Mouse (Mus musculus) cerebellum, adult 18-20 months (tissue): Measurements from ENCODE around the gene Sdf2.

Experiments
- DNase-seq, 2 experiments: peaks; one replicate each; pipeline ENCODE4 v3.0.0; 2021

Sdf2 gene

GRCm38 (mm10) chr11:78245627-78246317 is at the start of gene Sdf2, which contains the start of gene Supt6:
TSS of gene Sdf2 (plus strand) at chr11:78245746.
TSS of gene Supt6 (minus strand) at chr11:78245987.
- DNase-seq, result peak; percentile 83 to 88

DNA sequence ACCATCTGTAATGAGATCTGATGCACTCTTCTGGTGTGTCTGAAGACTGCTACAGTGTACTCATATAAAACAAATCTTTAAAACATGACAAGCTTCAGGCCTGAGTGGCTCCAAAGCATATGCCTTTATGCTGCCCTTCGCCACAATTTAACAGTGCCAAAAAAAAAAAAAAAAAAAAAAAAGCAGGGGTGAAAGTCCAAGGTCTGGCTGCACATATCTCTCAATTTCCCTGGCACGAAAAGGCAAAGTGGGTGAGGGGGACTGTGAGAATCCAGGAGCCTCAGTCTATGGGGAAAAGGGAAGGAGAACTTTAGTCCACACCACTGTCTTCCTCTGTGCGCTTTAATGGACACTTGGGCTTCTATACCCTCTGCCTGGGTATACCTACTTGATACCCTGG is 43.2 kb upstream of the Sdf2 start:
- DNase-seq, result no peak

- DNase-seq, result no peak
These were observed 41.3 kb upstream of the Sdf2 start for GRCm38 (mm10) chr11:78204287-78204686.

DNA sequence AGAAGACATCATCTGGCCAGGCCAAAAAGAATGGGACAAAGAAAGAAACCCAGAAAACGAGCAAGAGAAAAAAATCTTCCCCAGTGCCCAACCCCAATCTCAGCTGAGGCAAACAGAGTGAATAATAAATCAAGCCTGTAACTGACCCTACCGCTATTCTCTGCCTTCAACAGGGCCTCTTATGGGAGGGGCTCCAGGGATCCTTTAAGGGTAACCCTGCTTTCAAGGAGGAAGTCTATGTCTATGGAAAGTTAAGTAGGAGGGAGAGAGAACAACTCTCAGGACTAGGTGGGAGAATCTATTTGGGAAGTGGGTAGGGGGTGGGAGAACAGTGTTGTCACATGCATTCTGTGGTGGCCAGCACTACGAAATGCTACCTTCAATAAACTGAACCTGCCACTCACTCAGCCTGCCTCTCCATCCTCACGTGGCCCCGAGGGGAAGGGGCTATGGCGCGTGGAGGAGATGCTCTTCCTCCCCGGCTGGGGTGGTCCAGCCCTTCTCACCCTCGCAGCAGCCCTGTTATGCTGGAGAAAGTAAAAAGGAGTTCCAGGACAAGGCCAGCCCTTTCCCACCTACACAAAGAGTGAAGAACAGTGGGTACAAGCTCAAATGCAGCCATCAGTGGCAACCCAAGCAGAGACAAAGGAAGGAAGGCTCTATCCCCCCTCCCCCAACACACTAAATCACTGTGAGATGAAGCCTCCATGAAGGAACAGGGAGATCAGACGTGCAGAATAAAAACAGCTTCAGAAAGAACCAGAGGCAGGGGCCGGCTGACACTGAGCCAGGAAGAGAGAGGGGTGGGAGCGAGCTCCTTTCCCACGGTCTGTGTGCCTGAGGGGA is 40.0 kb upstream of the Sdf2 start:
- no peak for DNase-seq

DNA sequence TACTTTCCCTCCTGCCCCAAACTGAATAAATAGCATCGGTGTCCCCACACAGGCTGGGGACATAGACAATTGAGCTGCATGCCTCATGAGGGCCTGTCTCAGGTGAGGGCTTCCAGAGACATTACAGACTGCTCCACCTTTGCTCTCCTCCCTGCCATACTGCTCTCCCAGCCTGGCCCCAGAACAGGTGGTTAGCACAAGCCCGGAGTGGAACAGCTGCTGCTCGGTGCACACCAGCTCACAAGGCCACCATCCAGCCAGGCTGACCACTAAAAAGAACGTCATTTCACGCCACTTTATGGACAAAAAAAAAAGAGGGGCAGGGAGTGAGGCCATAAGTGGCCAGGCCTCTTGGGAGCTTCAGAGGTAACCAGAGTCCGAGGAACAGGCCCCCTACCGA is 38.4 kb upstream of the Sdf2 start:
- DNase-seq, result no peak

GRCm38 (mm10) chr11:78209886-78210285 is 35.7 kb upstream of the Sdf2 start:
- DNase-seq, result no peak

GRCm38 (mm10) chr11:78210615-78211014 is 34.9 kb upstream of the Sdf2 start:
- DNase-seq, result no peak

- DNase-seq, result no peak
These were observed 34.0 kb upstream of the Sdf2 start for GRCm38 (mm10) chr11:78211513-78211912.

DNA sequence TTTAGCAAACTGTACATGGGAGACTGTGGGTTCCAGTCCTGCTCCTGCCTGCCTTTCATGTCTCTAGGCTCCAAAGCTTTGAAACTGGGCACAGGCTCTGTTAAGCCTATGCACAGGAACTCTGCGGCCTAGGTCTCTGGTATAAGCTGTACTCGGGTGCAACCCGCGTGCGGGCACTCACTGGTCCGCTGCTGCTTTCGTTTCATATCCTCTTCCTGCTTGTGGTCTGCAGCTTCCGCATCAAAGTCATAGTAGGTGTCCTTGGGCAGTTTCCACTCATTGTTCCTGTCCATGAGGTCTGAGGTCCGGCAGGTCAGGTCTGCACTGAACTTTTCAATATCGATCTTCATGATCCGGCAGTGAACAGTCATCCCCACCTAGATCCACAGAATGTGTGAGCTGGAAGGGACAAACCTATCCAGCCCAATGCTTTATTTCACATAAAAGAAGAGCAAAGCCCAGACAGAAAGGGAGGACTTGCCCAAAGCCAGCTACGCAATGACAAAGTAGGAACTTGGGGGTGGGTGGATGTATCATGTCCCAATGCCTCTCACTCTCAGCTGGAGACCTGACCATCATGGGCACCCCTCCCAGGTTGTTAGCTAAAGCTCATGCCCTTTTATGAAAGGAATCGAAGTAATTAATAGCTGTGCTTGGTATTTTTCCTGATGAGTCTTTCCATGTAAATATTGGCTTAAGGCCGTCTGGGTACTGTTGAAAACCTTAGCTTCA is 32.3 kb upstream of the Sdf2 start:
- DNase-seq, result no peak

GRCm38 (mm10) chr11:78215709-78216317 is 29.7 kb upstream of the Sdf2 start:
- peak in 1 of 2 experiments; percentile 14 for DNase-seq

DNA sequence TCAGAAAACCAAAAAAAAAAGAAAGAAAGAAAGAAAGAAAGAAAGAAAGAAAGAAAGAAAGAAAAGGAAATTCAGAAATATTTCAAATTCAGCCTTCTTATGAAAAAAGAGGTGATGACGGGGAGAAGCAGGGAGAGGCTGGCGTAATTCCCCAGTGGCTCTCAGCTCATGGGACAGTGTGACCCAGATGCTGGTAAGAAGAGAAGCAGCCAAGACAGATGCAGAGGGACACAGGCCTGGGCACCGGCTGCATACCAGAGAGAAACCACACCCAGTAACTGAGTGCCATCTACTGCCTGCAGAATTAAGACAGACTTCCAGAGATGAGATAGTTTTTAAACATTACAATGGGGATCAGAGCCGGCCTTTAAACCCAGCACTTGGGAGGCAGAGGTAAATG is 22.0 kb upstream of the Sdf2 start:
- DNase-seq, result no peak

DNA sequence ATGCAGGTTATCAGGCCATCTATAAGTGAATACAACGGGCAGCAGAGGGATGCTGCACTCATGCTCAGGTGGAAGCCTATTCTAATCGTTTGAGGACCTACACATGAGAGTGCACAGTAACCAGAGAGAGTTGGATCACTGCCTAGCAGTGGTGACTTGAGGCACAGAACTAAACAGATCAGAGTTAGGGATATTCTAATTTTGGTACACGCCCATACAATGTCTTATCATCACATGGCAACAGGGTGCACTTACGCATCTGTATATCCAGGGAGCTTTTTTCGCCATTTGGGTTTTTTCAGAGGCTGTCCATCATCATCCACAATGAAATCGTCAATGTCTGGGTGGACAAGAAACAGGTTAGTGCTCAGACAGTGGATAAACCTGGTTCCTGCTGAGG is 14.0 kb upstream of the Sdf2 start:
- no peak for DNase-seq

DNA sequence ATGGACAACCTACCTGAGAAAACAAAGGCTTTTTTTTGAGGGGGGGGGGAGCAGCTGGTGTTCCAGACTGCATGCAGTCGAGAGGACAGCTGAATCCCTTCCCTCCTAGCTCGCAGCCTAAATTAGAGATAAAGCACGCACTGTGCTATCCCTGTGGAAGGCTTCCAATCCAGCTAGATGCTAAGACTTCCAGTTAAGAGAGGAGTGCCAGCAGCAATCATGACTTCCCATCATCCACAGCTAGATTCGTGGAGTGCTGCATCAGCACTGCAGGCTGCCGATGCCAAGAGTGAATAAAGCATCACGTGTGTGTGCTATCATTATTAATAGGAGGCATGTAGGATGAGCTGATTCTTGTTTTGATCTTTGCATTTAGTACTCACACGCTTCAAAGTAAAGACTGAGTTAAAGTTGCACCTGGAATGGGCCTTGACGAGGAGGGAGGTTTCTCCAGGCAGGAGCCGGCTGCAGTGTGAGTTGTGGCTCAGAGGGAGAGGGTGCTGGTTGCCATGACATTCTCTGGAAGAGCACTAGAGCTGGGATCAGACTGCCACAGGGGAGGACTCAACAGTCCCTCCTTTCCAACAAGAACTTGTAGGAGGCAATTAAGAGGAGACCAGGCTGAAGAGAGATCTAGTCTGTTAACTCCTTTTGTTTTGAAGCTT is 5.2 kb upstream of the Sdf2 start:
- peak in 1 of 2 experiments; percentile 15 for DNase-seq

GRCm38 (mm10) chr11:78245261-78245626 is 302 bp upstream of the Sdf2 start:
- no peak for DNase-seq

- no peak for DNase-seq
These were observed 919 bp downstream of the Sdf2 start for GRCm38 (mm10) chr11:78246318-78247011.

DNA sequence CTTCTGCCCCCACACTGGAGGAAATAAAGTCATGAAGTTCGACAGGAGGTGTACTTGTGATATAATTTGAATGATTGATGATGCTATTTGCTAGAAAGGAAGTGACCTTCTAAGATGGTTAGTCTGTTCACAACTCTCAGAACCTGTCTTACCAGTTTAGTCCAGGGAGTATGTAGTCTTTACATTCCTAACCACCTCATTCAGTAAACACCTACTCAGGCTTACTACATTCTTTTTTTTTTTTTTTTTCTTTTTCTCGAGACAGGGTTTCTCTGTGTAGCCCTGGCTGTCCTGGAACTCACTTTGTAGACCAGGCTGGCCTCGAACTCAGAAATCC is 1.4 kb downstream of the Sdf2 start:
- no peak for DNase-seq

GRCm38 (mm10) chr11:78247727-78248140 is 2.2 kb downstream of the Sdf2 start:
- no peak for DNase-seq

GRCm38 (mm10) chr11:78256618-78257017 is 11.1 kb downstream of the Sdf2 start:
- no peak for DNase-seq

DNA sequence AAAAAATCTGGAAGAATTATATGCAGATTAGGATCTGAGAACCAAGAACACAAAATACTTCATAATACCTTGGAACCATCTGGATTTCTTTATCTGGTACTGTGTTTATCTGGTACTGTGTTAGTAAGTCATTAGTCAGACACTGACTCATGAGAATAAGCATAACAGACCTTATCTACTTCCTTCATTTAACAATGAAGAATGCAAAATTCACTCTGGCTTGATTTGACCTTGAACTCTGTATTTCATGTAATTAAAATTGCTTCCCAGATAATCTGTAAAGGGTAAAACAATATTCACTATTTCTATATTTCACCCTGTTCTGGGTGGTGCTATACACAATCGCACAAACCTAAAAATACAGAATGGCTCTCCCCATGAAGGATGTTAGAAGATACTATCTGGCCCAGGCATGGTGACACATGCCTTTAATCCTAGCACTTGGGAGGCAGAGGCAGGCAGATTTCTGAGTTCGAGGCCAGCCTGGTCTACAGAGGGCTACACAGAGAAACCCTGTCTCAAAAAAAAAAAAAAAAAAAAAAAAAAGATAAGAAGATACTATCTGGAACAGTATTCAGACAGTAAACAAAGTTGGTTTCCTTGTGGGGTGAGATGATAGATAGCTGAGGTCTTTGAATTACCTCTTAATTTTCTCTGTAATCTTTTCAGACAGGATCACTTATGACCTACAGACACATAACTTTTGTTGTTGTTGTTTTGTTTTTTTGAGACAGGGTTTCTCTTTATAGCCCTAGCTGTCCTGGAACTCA is 15.1 kb downstream of the Sdf2 start:
- DNase-seq, result no peak

GRCm38 (mm10) chr11:78261380-78262352 is 16.1 kb downstream of the Sdf2 start, which contains the start of gene 2610507B11Rik:
TSS of gene 2610507B11Rik (plus strand) at chr11:78261752.
- peak; percentile 93 to 96 for DNase-seq
